Mouse (Mus musculus): ENCODE results near the gene Fgr. TPM values are rescaled to one million over a fixed set of nuclear protein-coding genes. Genes with fewer than 3 reads are reported as not detected.

Fgr gene
- total and polyA plus RNA-seq, 3 experiments = 0.04 to 0.24 (median 0.13) TPM

- TF ChIP-seq ETS1 (conservative IDR thresholded peaks at IDR 0.05; ENCODE audit: low read depth, low read length) = no peak
- TF ChIP-seq CTCF (conservative IDR thresholded peaks at IDR 0.05 in 1 of 2, IDR thresholded peaks at IDR 0.05 in 1 of 2; ENCODE audit: low read depth in 2 of 2, low read length in 2 of 2) = peak; percentile 91 to 97
- TF ChIP-seq MEF2A (IDR thresholded peaks at IDR 0.05; ENCODE audit: borderline replicate concordance, low read depth, low read length) = peak; percentile 41; the same call in 1 of the 2 replicates
- TF ChIP-seq TBP (conservative IDR thresholded peaks at IDR 0.05; ENCODE audit: low read depth, low read length) = no peak
- TF ChIP-seq ELF1 (IDR thresholded peaks at IDR 0.05; ENCODE audit: low read depth, low read length) = 0 out of 2 replicates have a peak, but pooled peaks have one; percentile 21
- peak; percentile 40; the same call in 1 of the 2 replicates for TF ChIP-seq UBTF (IDR thresholded peaks at IDR 0.05; ENCODE audit: low read depth, low read length)
- 0 out of 2 replicates have a peak, but pooled peaks have one; percentile 25 for TF ChIP-seq NRF1 (IDR thresholded peaks at IDR 0.05; ENCODE audit: low read depth, low read length)
- TF ChIP-seq GABPA (IDR thresholded peaks at IDR 0.05; ENCODE audit: insufficient replicate concordance, low read depth, low read length) = no peak
- TF ChIP-seq MAFK (IDR thresholded peaks at IDR 0.05; ENCODE audit: insufficient replicate concordance, low read length) = no peak
- no peak for TF ChIP-seq ZKSCAN1 (IDR thresholded peaks at IDR 0.05; ENCODE audit: borderline replicate concordance, low read depth, low read length)
- peak; percentile 66; the same call in 1 of the 2 replicates for TF ChIP-seq IRF4 (IDR thresholded peaks at IDR 0.05; ENCODE audit: low read depth, low read length)
- TF ChIP-seq HCFC1 (IDR thresholded peaks at IDR 0.05; ENCODE audit: low read depth, low read length) = peak; percentile 17; the same call in 1 of the 2 replicates
- TF ChIP-seq JUND (conservative IDR thresholded peaks at IDR 0.05; ENCODE audit: low read depth, low read length) = peak; percentile 39; the same call in 1 of the 2 replicates
- TF ChIP-seq CHD2 (IDR thresholded peaks at IDR 0.05; ENCODE audit: low read length) = no peak
- TF ChIP-seq EP300 (IDR thresholded peaks at IDR 0.05; ENCODE audit: low read length) = no peak
- no peak for TF ChIP-seq KAT2A (IDR thresholded peaks at IDR 0.05; ENCODE audit: insufficient replicate concordance, low read length)
- peak; percentile 50; the same call in 1 of the 2 replicates for TF ChIP-seq NELFE (IDR thresholded peaks at IDR 0.05; ENCODE audit: low read depth, low read length)
- TF ChIP-seq SIN3A (IDR thresholded peaks at IDR 0.05; ENCODE audit: low read length) = peak; percentile 74
- TF ChIP-seq ZC3H11A (IDR thresholded peaks at IDR 0.05; ENCODE audit: low read depth, low read length) = peak; percentile 94
- no peak for TF ChIP-seq POLR2A (IDR thresholded peaks at IDR 0.05; ENCODE audit: low read depth, low read length)
- no peak for TF ChIP-seq POLR2AphosphoS2 (IDR thresholded peaks at IDR 0.05; ENCODE audit: low read depth, low read length)
- peak; percentile 95 for TF ChIP-seq RAD21 (IDR thresholded peaks at IDR 0.05; ENCODE audit: low read depth, low read length)
- no peak for TF ChIP-seq ZMIZ1 (IDR thresholded peaks at IDR 0.05; ENCODE audit: low read depth, low read length)
- TF ChIP-seq MYC (IDR thresholded peaks at IDR 0.05; ENCODE audit: low read depth, low read length) = 0 out of 2 replicates have a peak, but pooled peaks have one; percentile 65
- peak; percentile 53 for TF ChIP-seq MAX (IDR thresholded peaks at IDR 0.05; ENCODE audit: low read length)
- no peak for TF ChIP-seq PAX5 (IDR thresholded peaks at IDR 0.05; ENCODE audit: low read length)
- peak; percentile 98 for TF ChIP-seq SMC3 (IDR thresholded peaks at IDR 0.05; ENCODE audit: low read depth, low read length)
- no peak for TF ChIP-seq TCF12 (IDR thresholded peaks at IDR 0.05; ENCODE audit: low read depth, low read length)
- TF ChIP-seq MAZ (IDR thresholded peaks at IDR 0.05; ENCODE audit: low read depth, low read length) = peak; percentile 87
- 0 out of 2 replicates have a peak, but pooled peaks have one; percentile 17 for TF ChIP-seq E2F4 (IDR thresholded peaks at IDR 0.05; ENCODE audit: insufficient replicate concordance, low read depth, low read length)
- no peak for TF ChIP-seq USF2 (conservative IDR thresholded peaks at IDR 0.05; ENCODE audit: low read depth, low read length)
- TF ChIP-seq RCOR1 (conservative IDR thresholded peaks at IDR 0.05; ENCODE audit: low read depth, low read length) = 0 out of 2 replicates have a peak, but pooled peaks have one; percentile 34
- TF ChIP-seq MXI1 (IDR thresholded peaks at IDR 0.05; ENCODE audit: low read depth, low read length) = peak; percentile 49; the same call in 1 of the 2 replicates
- no peak for TF ChIP-seq CHD1 (IDR thresholded peaks at IDR 0.05; ENCODE audit: low read depth, low read length)
- TF ChIP-seq JUN (IDR thresholded peaks at IDR 0.05; ENCODE audit: insufficient read depth, low read depth, low read length) = 0 out of 2 replicates have a peak, but pooled peaks have one; percentile 13
- no peak for TF ChIP-seq USF1 (IDR thresholded peaks at IDR 0.05; ENCODE audit: low read depth, low read length)
- Histone ChIP-seq H3K27ac (ENCODE audit: insufficient read depth, low read depth) (peak overlapping the region; percentile 92), H3K4me3 (replicated peaks in 1 of 3; ENCODE audit: low read depth in 2 of 3, low read length in 2 of 3, poor library complexity in 1 of 3) (peak overlapping the region; percentile 37 to 53 (median 41)), H3K9ac (ENCODE audit: insufficient read depth, low read depth) (peak overlapping the region; percentile 63), H3K79me2 (replicated peaks; ENCODE audit: control insufficient read depth, extremely low read depth, insufficient read depth, poor library complexity, severe bottlenecking) (no peaks in the 10 kb centered on the region), H3K4me1 (ENCODE audit: control insufficient read depth in 1 of 2, insufficient read depth in 2 of 2) (peaks cover 9 to 63% of the 10 kb centered on the region in 2 experiments), H3K9me3 (replicated peaks; ENCODE audit: low read length) (no peaks in the 10 kb centered on the region), H3K4me2 (ENCODE audit: insufficient read depth, low read depth, poor library complexity, severe bottlenecking) (peak overlapping the region; percentile 93), H3K36me3 (replicated peaks in 1 of 2; ENCODE audit: control insufficient read depth in 1 of 2, insufficient read depth in 1 of 2, low read length in 1 of 2) (no peaks in the 10 kb centered on the region), H3K27me3 (replicated peaks) (no peaks in the 10 kb centered on the region)
- in situ Hi-C loops (cut with MboI; ENCODE audit: low pct_ligation_motif_present, low pct_unique_long_range_greater_than_20kb, low sequenced_read_pairs) (no loop called here), dilution Hi-C loops (cut with MboI; ENCODE audit: extremely low pct_ligation_motif_present, extremely low pct_unique_long_range_greater_than_20kb, low sequenced_read_pairs) (no loop called here)
- peak; percentile 89 for DNase-seq (ENCODE audit: extremely low read depth)
Observed at GRCm38 (mm10) chr4:132945261-132946046, 28.4 kb upstream of the Fgr start.
